Mouse (Mus musculus): ENCODE data around the gene Gm47791.

The Gm47791 gene

DNA sequence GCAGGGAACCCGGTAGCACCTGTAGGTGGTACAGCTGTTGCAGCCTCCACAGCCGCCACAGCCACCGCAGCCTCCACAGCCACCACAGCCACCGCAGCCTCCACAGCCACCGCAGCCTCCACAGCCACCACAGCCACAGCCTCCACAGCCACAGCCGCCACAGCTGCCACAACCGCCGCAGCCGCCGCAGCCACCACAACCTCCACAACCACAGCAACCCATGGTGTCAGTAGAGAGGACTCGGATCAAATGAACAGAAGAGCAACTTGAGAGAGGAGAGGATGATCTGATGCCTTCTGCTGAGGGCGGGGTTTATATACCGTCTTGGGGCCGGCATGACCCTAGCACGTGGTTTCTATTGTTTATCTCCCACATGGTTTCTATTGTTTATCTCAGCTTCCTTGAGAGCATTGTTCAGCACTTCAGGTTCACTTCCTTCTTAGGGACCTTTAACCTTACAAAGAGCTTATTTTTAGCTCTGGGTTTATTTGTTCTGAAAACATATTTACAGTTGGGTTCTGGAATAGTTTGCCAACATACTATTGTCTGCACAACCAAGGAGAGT, at the start of gene Gm47791:
Gene Gm47791 (minus strand): TSS at position 222 of the 565 bp plus-strand sequence.
- no peak for ATAC-seq (ENCODE audit: low TSS enrichment)

DNA sequence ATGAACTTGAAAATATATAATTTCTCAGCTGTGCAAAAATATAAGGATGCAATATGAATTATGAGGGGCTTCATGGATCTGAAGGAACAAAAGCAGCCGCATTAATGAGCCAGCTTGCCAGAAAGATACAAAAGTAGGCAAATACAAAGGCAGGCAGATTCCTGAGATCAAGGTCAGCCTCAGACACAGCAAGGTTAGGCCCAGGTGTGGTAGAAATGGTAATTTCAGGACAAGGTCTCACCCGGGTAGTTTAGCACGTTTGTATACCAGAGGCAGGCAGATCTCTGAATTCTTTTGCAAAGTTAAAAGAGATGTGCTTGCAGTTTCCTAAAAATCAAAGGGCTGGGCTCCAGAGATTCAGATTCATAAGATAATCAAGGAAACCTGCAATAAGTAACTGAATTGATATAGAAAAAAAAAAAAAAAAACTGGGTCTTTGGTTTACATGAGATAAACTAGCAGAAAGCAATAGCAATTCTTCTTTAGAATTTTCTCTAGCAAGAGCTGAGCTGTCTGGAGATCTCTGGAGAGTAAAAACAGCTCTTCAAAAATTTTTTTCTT, 49.7 kb upstream of the Gm47791 start:
- no peak for ATAC-seq (ENCODE audit: low TSS enrichment)

DNA sequence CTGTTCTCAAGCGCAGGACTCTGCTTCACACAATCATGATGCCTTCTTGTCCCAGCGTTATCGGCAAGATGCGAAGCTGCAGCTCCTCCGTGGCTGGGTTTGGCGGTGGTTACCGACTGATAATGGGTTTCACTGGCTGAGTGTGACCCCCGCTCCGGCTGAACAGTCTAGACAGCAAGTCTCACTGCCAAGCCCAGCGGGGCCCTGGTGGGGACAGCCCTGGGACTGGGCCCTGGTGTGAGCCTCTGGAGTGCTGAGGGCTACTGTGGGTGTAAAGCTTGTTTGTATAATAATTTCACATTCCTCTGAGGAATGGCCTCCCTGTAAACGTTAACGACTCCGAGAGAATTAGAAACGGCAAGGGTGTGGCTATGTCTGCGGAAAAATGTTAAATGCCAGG, 49.1 kb upstream of the Gm47791 start:
- ATAC-seq (ENCODE audit: low TSS enrichment), result no peak

DNA sequence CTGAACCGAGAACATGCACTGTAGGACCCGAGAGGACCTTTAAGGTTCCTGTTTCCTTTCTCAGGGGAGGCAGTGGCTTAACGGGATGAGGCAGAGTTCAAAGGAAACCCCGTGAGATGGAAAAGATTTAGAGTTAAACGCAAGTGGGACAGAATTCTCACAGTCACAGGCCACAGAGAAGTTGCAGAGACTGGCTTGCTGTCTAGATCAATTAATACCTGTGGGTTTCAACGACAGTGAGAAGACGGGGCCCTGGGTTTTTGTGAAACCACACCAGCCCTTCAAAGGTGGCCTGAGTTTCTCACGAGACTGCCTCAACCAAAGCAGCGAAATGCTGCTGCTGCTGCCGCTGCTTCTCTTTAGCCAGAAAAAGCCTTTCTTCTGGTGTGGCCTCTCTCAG, 48.3 kb upstream of the Gm47791 start:
- no peak for ATAC-seq (ENCODE audit: low TSS enrichment)

DNA sequence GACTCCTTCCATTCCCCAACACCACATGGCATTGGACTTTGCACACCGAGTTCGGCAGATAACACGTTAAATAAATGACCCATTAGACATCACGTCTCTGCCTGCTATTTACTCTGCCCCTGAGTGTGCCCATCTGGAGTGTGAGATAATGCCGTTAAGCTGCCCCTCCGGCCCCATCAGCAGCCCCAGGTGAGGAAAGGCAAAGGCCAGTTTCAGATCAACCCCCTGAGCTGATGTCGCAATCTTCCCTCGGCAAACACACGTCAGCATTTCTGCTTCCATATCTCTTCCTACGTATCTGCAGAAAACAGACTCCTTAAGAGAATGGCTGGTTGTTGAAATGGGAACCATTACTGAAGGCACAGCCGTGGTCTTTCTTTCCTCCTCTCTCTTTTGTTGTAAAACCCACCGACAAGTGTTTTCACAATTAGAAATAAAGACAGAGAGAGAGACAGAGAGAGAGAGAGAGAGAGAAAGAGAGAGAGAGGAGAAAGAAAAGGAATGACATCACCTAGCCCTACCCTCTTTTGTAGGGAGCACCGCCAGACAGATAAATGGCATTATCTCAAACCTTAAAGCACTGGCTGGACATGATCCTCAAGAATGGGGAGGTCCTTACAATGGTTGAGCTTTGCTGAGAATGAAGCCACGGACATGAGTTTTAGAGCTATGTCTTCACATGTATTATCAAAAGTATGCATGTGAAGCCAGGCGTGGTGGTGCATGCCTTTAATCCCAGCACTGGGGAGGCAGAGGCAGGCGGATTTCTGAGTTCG, 45.1 kb upstream of the Gm47791 start:
- ATAC-seq (ENCODE audit: low TSS enrichment), result no peak

DNA sequence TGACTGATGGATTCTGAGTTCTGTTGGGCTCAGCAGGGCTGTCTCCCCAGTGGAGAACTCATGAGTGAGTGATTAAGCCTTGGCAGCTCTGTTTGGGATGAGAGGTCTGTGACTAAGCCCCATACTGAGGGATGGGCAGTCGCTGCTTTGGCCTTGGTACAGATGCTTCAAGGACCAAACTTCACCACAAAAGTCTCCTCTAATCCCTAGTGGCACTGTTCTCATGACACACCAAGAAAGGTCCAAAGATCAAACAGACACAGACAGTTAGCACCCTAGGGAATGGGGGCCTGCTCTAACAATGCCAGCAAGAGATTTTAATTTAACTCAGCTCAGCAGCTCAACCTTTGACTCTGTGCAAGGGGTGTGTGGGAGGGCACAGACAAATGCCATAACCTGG, 40.7 kb upstream of the Gm47791 start:
- no peak for ATAC-seq (ENCODE audit: low TSS enrichment)

DNA sequence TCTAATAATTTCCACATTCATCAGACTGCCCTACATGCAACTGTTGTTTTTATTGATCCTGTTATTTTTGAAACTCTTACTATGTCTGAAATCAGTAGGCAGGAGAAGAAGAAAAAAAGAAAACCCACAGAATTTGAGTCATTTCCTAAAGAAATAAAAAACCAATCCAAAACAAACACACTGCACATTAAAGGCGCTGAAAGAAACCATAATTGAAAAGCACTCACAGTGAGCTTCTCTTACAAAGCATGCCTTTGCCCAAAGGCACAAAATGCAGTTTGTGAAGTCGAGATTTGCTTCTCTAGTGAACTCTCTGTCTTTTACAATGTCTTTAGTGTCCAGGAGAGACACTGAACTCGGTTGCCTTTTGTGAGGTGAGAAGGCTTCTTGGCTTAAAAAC, 37.5 kb upstream of the Gm47791 start:
- no peak for ATAC-seq (ENCODE audit: low TSS enrichment)

DNA sequence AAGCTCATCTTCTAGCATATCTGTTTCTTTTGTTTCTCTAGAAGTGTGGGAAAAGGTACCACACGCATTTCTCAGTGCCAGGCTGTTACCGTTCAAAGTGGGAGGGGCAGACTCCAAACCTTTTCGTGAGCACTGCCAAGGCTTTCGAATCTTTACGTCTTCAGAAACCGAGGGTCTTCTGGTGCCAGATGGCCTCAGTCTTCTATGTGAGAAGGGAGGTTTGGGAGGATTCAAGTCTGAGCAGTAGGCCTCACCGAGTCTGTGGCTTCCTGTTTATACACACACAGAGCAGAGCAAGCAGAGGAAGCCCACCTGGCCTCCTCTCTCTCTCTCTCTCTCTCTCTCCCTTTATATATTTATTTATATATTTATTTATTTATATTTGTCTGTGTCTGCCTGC, 36.2 kb upstream of the Gm47791 start:
- no peak for ATAC-seq (ENCODE audit: low TSS enrichment)

DNA sequence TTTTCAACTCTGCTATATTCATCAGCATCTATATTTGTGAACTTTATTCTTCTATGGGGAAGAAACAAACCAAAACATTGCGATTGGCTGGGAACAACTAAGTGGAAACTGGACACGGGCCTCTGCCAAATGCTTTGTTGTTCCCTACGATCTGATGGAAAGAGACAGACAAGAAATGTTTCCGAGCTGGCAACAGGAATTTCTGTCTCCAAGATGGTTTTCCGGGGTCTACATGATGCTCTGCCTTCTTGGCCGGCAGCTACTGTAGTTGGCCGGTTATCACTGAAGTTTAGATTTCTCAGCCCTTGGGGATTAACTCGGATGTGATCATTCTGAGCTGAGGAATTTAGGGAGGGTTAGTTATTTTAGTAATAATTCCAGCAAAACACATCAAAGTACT, 35.3 kb upstream of the Gm47791 start:
- ATAC-seq (ENCODE audit: low TSS enrichment), result no peak

DNA sequence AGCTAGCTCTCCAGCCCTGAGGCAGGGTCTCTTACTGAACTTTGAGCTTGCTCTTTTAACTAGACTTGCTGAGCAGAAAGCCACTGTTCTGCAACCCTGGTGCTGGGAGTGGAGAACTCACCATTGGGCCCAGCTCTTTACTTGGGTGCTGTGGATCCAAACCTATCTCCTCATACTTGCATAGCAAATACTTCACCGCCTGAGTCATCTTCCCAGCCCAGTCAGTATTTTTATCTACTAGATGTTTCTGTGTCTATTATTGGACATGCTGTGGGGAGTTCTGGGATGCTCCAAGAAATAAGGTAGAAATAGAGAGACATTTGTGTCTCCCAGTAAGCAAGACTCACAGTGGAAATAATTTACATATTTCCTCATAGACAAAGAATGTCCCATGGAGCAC, 33.0 kb upstream of the Gm47791 start:
- peak; percentile 83 for ATAC-seq (ENCODE audit: low TSS enrichment)

DNA sequence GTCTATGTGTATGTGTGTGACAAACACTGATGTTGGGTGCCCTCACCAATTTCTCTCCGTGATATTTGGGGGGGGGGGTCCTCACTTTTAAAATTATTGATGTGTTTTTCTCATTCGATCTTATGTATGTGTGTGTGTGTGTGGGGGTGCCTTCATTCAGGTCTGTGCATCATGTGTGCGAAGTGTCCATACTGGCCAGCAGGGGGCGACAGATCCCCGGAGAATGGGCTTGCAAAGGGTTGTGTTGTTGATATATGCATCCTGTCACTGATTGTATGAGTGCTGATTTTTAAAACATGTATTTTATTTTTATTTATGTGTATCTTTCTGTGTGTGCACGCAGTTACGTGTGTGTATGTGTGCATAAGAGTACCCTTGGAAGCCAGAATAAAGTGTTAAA, 32.6 kb upstream of the Gm47791 start:
- ATAC-seq (ENCODE audit: low TSS enrichment), result no peak

GRCm38 (mm10) chr1:82801105-82801783, 30.2 kb upstream of the Gm47791 start:
- ATAC-seq (ENCODE audit: low TSS enrichment), result peak; percentile 63

DNA sequence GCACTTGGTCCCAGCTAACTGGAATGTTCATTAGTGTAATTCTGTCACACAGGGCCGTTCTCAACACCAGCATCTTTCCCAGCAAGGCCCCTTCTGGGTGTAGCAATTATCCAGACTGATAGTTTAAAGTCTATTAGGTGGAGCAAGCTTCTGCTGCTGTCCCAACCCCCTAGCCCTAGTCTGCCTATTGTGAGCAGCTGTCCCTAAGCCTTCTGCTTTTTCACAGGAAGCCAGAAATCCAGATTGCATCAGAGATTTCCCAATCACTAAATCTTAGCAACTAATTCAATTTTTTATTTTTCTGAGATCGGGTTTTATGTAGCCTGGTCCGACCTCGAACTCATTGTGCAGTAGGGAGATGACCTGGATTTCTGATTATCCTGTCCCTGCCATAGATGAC, 27.9 kb upstream of the Gm47791 start:
- ATAC-seq (ENCODE audit: low TSS enrichment), result no peak

DNA sequence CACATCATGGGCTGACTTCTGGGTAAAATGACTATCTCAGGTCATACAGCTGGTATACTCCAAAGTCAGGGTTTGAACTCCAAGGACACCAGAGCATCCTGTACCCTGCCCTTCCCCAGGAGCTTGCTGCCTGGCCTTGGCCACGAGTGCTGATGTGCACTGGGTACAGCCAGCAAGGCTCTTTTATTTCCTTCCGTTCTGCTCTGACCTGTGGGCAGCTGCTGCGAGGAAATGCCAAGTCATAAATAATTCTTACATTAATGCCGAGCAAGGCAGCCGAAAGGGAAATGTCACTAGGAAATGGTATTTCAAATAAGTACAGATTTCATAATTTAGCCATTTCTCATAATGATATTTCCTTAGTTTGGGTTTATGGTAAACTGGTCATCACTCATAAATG, 27.3 kb upstream of the Gm47791 start:
- ATAC-seq (ENCODE audit: low TSS enrichment), result no peak

DNA sequence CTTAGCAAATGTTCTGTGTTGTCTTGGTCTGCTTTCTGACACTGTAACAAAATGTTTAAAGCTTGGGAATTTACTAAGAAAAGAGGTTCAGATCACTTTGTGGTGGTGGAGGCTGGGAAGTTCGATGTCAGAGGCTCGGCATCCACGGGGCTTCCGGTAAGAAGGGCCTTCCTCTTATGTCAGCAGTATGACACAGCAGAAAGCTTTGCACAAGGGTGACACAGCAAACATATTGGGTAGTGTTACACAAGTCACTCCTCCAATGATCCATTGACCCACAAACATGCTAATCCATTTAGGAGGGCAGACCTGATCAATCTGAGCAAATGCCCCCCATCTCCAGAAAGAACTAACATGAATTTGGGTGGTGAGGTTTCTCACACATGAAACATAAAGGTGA, 26.0 kb upstream of the Gm47791 start:
- ATAC-seq (ENCODE audit: low TSS enrichment), result no peak

DNA sequence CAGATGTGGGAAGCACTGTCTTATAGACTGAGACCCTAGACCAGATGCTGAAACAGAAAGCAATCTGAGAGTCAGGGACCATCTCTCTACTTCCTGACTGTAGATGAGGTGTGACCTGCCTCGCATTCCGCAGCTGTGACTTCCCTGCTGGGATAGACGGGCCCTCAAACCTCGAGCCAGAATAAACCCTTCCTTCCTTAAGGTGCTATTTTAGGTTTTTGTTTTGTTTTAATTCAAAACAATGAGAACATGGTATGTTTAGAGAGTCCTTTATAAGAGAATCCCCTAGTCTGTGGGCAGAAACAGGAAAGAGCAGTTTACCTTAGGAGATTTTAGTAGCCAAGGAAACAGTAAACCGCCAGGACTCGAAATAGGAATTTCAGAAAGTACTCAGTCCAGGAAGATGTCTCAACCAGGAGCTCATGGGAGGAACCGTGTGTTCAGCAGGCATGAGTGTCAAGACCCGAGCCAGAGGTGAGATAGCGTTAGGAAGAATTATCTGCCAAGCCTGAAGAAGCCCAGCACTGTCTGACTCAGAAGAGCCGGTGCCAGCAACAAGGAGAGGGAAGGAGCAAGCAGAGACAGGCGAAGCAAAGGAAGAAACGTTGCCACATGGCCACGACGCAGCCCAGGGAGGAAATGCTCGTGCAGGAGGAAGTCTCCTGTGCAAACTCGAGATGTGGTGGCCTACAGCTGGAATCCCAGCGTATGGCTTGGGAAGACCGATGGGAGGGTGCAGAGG, 24.8 kb upstream of the Gm47791 start:
- peak; percentile 86 for ATAC-seq (ENCODE audit: low TSS enrichment)

DNA sequence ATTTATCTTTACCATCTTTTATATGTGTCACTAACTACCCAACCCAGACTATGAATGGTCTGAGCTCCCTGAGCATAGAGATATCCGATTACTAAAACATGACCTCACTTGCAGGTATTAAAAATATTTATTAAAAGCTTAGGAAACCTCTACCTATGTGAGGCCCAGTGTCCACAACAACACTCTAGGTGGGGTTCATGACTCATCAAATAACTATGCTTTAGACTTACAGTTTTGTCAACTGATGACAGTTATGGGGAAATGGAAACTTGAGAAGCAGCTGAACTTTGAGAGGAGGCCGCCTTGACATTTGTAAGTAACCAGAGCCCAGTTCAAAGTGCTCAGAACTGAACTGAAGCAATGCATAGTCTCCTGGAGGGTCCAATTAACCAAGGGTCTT, 24.2 kb upstream of the Gm47791 start:
- ATAC-seq (ENCODE audit: low TSS enrichment), result no peak

DNA sequence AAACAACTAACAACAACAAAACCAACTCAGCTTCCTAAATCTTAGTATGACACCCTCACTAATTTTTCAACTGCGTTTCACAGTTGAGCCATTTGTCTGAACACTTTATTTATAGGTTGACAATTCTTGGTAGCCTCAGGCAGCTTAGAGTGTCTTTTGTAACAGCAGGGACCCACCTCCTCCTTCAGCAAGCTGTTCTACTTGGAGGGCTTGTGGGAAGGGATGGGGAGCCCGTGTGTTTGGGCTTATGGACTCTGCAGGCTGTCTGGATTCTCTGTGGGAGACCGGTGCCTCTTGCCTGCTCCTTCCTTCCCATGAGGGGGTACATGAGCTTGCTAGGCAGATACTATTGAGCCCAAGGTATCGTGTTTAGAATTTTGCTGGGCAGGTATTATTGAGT, 22.9 kb upstream of the Gm47791 start:
- peak; percentile 95 for ATAC-seq (ENCODE audit: low TSS enrichment)

- ATAC-seq (ENCODE audit: low TSS enrichment), result no peak
Measured at GRCm38 (mm10) chr1:82793110-82793509, 22.1 kb upstream of the Gm47791 start.

DNA sequence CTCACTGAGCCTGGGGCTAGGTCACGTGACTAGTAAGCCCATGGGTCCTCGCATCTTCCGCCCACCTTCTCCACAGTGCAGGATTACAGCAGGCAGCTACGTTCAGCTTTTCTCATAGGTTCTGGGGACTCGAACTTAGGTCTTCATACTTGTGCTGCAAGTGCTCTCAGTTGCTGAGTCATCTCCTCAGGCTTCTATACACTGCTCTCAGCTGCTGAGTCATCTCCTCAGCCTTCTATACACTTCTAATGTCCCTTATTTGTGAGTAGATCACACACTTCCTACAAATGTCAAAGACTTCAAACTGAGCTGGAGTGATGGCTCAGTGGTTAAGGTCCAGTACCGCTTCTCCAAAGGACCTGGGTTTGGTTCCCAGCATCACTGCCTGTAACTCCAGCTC, 21.2 kb upstream of the Gm47791 start:
- no peak for ATAC-seq (ENCODE audit: low TSS enrichment)

DNA sequence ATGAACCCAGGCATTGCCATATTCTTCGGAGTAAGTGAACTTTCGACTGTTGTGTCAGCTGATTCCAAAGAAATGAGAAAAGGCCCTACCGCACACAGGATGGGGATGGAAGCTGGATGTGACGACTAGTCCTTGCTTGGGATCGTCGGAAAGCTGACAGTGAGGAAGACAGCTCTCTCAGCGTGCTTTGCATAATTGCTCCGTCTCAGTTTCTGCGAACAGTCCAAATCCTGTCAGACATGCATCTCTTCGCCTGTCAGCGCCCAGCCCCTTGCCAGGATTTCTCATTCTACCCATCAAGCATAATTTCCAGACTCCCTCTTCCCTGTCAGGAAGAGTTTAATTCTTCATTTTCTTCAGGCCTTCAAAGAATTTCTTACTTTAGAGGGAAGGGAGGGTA, 20.1 kb upstream of the Gm47791 start:
- no peak for ATAC-seq (ENCODE audit: low TSS enrichment)

DNA sequence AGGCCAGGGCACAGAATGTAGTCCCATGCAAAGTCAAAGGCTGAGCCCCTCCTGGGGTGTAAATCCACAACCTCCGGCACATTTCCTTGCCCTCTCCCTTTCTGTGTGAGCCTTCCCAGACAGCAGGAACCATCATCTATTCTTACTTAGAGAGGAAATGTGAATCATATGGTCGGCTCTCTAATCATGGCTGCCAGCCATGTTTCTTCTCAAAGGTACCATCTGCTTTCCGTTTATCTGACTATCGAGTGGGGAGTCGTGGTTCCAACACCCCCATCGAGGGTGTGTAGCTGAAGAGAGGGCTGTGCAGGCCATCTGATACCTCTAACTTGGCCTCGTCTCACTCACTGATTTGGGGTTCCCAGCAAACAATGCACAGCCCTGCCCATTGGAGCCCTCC, 17.0 kb upstream of the Gm47791 start:
- 0 out of 2 replicates have a peak, but pooled peaks have one; percentile 27 for ATAC-seq (ENCODE audit: low TSS enrichment)

All from frontal cortex, adult (tissue).